Mouse (Mus musculus) forelimb bud, embryonic 11.5 days (tissue): ENCODE results near the gene Ap3d1.

ENCODE experiments used
- DNase-seq: peaks from one replicate; pipeline ENCODE4 v3.0.0-alpha.2; 2012; ENCODE audit warnings: low read depth, low spot score

The Ap3d1 gene

DNA sequence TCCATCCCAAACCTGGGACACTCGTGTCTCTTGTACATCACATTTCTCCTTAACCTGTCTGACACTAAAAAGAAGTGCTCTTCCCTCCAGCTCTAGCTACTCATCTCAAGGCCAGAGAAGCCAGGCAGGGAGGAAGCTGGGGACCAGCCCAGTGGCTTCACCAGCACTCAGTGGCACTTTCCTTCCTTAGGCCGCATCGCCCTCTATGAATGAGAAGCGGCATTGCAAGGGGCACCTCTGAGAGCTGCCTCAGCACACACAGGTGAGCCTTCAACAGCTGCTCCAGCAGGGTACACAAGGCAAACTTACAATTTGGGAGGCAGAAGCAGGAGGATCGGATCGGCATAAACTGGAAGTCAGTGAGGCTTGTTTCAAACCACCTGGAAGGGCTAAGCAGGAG is 57.9 kb downstream of the Ap3d1 start:
- DNase-seq = peak; percentile 40

DNA sequence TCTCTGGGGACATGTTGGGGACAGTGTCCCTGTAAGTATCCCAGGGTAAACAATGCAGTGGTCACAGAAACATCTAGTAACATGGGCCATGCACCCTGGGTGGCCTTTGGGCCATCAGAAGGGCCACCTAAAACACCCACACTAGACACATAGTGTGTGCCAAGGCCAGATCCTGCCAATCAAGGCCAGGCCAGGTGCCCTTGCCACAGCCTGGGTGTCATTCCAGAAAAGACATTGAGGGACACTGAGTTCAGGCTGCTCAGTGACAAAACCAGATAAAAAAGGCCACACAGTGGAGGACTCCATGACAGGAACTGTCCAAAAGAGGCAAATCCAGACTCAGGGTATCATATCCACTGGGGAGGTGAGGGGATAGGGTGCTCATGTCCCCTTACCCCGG is 58.4 kb downstream of the Ap3d1 start:
- DNase-seq = no peak

DNA sequence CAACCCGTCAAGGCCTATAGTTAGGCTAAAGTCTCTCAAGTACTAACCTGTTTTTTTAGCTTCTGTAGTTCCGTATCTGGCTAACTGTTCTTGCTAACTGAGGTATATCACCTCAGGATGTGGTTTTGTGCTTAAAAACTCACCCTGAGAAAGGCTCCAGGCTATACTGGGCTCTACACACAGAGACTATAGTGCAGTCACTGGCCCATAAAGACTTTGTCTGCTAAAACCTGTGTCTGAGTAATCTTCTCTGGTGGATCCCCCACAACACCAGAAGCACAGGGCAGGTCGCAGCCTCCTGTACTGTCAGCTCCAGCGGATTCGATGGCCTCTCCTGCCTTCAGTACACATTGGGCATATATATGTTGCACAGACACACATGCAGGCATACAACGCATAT is 60.1 kb downstream of the Ap3d1 start:
- no peak for DNase-seq

DNA sequence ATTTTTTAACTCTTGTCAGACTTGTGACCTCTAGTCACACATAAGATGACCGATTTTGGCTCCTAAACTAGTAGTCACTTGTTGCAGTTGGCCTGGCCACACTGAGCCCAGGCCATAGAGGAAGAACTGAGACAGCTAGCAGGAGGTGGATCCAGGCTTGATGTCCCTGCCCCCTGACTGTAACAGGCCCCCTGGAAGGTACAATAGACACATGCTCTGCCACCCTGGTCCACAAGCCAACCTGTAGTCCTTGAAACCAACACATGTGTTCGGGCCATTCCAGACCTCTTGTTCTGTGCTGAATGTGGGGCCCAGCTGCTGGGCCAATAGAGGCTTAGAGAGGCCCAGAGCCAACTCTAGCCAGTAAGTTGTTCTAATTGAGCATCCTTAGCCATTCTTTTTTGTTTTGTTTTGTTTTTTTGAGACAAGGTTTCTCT is 61.8 kb downstream of the Ap3d1 start:
- no peak for DNase-seq

DNA sequence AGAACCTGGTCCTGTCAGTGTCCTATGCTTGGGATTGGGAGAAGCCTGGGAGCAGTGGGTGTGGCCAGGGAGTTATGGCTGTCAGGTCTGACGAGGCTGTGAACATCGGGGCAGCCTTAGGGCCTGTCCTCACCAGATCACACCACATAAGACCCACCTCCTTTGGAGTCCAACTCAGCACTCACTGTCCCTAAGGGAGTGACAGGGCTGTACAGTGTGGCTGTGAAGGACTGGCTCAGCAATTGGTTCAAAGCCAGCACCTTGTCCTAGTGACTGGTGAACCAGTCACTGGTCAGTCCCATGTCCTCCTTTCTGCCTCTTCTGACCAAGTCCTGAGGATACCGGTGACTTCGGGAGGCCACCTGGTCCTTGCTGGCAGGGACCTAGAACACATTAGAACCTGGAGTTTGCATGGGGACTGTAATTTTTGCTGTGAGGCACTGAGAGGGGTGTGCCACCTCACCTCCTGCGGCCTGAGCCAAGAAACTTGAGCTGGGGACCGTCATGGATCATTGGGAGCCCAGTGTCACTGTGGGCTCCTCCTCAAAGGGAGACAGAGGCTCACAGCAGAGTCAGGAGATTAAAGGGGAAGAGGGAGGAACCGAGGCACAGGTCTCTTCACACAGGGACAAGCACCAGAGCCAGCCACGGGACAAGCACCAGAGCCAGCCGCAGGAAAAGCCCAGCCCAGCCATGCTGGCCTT is 62.4 kb downstream of the Ap3d1 start:
- DNase-seq = no peak

DNA sequence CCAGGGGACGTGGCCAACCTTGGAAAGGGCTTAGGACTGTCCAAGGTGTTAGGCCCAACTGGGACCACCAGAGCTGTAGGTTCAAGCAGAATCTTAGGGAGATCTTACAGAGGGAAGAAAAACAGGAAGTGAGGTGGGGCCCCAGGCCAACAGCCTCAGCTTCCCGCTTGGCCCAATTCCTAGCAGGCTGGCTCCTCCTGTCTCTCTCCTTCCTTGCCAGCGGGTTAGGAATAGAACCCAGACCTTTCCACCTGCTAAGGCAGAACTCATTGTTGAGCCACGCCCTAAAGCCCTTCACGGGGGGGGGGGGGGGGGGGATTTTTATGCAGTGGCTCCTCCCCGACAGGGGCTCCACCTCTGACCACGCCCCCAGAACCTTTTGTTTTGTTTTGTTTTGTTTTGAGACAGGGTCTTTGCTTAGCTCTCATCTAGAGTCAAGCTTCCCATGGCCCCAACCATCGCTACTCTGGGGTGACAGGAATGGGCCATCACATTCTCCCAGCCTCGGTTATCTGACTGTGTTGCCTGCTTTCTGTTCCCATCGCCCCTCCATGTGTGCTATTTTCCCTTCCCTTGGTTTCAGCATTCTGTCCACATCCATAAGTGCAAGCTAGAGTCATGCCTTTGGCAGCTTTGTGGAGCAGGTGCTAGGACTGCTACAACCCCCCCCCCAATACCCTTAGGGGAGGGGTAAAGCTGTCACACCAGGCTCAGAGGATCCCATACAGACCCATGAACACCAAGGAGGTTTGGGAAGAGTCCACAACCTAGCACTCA is 63.3 kb downstream of the Ap3d1 start:
- no peak for DNase-seq

DNA sequence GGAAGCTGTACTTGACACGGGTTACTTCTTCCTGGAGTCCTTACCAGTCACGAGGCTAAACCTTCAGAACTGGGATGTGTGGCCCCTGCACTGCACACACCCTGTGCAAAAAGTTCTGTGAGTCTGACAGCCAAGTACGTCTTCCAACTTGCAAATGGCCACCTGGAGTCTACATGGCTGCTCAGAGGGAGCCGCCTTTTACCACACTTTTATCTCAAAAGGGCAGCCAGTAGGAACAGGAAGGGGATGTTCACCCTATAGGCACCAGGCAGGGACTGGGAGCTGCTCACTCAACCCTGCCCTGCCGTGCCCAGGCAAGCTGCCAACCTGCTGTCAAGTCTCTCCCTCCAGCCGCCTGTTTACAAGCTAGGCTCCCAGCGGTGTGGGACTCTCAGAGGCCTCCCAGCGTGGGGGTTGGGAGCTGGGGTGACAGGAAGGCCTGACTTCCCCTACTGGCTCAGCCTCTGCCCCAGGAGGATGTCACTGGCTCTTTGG is 64.1 kb downstream of the Ap3d1 start, which contains the start of gene Mknk2:
Gene Mknk2, minus strand, starts transcription at position 171 of the 495 bp plus-strand sequence.
- no peak for DNase-seq

DNA sequence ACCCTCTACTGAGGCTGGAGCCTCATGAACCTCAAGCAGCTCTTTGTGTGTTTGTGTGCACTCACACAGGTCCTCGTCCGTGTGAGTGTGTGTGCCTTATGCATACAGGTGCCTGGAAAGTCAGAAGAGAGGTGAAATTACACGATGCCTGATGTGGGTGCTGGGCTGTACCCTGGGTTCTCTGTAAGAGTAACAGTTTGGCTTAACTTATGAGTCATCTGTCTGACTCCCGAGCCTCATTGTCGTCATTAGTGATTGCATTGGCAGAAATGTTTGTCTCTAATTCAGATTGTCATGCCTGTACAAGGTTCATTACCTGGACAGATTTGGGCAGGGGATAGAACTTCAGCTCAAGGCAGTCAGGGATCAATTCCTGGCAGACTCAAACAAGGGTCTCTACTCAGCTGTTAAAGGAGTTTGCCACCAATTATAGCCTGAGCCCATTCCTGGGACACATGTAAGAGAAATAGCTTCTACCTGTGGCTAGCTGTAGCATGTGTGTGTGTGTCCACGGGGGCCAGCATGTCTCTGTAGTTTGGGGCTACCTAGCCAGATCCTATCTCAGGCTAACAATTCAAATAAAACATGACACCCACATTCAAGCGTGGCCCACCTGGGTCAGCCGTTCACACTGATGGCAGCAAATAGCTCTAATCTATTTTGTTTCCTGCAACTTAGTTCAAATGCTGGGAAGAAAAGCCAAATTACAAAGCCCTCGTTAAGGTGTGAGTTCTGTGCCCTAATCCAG is 64.8 kb downstream of the Ap3d1 start:
- no peak for DNase-seq

DNA sequence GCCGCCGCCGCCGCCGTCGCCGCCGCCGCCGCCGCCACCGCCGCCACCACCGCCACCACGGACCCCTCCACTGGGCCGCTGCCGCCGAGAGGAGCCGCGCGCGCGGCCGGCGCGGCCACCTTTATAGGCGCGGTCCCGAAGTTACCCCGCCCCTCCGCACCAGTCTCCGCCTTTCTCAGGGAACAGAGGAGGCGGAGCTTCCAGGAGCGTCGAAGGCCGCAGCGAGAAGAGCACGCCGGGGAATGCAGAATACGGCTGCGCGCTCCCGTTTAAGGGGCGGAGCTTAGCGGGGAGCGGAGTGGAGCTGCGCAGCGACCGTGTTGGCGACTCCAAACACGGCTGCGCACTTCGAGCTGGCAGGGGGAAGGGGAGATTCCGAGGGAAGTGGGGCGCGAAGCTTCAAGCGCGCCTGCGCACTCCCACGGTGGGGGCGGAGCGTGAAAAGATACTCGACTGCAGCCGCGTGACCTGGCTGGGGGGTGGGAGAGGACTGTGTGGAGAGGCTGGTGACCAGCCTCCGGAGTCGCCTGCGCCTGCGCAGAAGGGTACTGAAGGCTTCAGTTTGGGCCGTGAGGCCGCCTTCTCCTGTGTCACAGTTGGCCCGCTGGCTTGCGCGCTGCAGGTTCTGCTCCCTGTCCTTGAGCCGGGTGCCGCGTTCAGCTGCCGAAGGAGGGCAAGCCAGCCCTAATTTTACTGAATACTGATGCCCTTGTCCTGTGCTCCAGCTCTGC is 65.7 kb downstream of the Ap3d1 start:
- peak; percentile 100 for DNase-seq

DNA sequence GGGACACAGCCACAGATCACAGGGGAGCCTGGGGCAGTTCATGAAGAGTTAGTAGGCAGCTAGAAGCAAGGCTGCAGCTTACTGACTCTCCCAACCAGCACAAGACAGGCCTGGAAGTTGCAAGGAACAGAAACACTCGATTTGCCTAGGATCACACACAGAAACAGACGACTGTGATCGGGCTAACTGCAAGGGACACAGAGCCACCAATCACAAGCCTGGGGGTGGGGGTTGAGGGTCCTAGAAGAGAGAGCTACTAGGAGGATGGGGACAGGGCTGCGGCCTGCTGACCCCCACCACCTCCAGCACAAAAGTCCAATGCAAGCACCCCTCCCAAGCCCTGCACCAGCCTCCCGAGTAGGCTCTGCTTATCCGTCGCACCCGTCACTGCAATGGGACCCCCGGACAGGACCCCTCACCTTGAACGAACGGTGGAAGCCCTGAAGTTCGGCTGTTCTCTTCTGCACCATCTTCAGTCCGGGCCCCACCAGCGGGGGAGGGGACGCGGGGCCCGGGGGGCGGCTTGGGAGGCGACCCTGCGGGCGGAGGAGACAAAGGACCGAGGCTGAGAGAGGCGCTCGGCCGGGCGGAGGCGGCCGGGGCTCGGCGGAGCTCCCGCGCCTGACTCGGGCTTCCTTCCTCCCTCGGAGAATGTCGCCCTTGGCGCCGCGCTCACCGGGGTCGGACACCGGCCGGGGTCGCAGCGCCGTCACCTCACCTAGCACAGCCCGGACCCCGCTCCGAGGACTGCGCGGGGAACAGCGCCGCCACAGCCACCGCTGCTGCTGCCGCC is 66.5 kb downstream of the Ap3d1 start:
- DNase-seq = peak; percentile 20

DNA sequence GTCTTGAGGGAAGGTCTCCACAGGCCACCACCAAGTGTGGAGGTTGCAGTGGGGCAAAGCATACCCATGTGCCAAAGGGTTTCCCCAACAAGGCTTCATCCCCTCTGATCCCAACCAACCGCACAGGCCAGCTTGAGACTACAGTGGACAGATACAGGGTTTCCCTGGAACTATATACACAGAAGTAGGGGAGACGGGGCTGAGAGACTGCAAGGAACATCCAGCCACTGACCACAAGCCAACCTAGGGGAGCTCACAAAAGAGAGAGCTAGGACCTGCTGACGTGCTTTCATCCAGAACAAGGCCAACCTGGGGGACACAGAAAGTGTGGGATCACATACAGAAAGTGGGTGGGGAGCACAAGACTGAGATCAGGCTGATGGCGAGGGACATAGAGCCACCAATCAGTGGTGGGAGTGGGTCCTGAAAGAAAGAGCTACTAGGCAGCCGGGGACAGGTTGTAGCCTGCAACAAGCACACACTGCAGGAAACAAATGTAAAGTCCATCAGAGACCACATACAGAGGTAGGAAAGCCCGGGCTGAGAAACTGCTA is 67.1 kb downstream of the Ap3d1 start:
- DNase-seq = no peak

DNA sequence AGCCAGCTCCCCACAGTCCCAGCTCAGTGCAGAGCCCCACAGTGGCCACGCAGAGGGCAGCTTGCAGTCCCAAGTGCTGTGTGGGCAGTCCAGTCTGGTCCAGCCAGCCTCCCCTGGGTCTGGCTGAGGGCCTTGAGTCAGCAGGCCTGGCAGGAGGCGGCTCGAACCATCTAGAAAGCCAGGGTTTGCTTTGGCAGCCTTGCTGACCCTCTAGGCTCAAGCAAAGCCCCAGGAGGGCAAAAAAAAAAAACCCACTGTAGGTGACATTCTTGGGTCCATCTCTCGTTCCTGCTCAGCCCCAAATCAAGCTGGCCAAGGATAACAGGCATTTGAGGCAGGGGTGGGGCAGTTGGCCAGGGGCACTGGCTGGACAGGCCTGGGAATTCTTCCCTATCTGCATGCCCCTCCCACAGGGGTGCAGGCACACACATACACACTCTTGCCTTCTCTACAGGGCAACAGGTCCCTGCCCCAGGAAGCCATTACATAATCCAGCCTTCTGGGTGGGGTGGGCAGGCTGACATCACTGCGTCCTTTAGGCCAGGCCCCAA is 67.8 kb downstream of the Ap3d1 start:
- no peak for DNase-seq

DNA sequence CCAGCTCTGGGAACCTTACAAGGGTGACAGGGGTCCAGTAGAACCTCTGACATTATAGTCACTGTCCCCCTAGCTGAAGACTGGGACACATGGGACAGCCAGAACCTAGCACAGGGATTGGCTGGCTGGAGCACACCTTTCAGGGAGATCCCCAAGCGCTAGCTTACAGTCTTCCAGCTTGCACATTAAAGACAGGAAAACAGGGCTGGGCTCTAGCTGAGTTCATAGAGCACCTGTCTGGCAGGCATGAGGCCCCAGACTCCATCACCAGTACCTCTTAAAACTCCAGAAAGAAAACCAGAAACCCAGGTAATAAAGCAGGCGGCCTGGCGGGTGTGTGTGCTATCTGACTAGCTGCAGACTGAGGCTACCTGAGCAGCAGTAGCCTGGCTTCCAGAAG is 68.4 kb downstream of the Ap3d1 start:
- DNase-seq = no peak

DNA sequence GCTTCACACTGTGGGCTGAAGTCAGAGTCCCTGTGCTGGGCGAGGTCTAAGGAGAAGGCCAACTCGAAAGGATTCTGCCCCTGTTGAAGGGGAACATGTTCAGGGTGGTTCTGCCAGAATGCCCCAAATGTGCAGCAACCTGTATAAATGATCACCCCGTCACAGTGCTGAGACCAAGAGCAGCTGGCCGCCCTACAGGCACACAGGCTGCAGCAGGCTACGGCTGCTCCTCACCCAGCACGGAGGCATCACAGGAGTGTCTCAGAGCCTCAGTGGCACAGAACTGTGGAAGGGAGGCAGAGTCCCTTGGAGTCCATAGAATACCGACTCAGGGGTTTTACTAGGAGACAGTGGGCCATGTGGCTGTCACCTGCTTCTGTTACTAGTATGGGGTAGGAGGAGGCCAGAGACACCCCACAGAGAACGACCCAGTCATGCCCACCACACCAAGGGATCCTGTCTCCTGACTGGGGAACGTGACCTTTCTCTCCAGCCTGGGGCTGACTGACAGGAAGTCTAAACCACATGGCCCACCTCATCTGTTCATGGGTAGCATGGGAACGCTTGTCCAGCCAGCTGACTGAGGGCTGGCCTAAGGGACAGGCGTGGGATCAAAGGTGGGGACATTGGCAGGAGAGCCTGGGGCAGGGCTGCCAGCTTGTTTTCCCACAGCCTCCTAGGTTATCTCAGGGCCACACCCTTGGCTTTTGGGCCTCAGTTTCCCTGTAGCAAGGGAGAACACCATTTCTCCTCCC is 70.0 kb downstream of the Ap3d1 start:
- no peak for DNase-seq

DNA sequence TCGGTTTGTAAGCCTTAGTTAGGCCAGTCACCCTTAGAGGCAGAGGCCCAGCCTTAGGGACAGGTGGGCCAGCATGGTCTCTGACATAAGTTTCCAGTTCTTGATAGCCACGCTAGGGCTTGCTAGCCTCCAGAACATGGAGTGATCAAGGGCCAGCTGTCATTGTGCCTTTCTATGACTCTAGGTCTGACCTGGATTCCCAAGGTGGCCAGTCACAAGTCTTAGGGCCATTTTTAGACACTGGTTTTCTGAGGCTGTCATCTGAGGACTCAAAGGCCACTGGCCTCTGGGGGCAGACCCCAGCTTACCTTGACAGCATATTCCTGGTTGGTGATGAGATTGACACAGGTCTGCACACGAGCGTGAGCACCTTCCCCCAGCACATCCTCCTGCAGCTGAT is 70.8 kb downstream of the Ap3d1 start:
- DNase-seq = no peak

DNA sequence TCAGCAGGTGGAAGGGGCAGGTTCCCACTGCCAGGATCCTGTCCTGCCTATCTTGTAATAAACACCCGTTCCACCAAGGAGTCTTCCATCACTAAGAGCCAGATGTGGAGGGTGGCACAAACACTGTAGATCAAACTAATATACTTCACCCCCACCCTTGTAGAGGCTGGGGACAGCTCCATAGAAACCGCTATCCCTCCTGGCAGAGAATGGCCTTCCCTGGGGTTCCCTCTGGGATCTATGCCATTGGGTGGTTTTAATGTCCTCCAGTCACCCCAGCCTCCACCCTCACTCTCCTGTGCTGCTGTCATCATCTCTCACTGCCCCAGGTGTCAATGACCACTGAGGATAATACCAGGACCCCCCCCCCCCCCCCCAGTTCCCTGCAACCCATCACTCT is 71.5 kb downstream of the Ap3d1 start:
- DNase-seq = no peak

DNA sequence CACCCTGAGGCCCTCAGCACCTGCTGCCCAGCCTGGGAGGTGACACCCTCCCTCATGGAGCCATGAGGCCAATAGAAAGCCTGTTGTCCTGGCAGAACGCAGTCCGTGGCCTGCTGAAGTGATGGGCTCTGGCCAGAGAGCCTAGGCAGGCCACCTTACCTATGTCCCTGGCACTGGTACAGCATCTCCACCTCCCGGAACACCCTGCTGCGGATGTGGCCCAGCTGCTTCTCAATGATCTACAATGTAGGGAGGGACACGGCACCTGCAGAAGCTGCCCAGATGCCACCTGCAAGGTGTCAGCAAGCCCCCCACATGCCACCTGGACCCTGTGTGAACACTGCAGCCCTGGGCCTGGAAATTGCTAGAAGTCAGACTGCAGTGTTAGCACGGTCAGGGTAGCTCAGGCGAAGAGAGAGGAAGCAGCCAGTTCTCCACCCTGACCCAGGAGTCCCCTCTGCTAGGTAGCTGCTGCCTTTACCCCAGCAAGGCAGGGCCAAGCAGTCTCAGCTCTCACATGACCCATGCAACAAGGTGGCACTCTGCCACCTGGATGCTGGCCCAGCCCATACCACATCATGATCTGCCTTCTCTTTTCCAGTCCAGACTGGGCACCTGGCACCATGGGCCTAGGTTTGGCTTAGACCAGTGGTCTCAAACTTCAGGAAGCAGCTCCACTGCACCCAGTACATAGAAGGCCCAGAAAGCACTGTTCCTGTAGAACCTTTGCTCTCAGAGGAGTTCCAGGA is 72.2 kb downstream of the Ap3d1 start:
- no peak for DNase-seq

DNA sequence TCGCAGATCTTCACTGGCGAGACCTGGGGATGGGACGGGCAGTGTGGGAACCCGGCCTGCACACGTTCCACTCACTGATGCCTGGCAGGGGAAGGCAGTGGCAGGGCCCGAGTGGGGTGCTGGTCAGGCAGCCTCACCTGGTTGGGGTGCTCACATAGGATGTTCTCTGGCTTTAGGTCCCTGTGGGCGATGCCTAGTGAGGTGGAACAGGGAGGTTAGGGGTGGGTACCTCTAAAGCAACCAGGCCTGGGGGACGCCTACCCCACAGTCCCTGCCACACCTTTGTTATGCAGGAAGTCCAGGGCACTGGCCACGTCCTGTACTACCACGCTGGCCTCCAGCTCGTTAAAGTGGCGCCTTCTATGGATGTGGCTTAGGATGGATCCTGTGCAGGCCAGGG is 73.0 kb downstream of the Ap3d1 start:
- no peak for DNase-seq

DNA sequence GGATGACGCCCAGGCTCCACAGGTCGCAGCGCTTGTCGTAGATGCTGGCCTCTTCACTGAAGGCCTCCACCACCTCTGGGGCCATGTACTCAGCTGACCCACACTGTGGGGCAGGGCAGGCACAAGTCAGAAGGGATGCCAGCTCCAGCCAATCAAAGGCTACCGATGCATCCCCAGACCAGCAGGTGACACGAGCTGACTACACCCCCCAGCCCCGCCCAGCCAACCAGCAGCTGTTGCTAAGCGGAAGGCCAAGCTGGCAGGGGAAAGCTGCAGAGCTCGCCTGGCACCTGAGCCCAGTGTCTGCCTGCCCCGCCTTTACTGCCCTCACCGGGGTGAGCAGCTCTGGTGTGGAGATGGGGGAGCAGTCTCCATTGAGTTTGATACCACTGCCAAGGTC is 73.5 kb downstream of the Ap3d1 start:
- DNase-seq = no peak
